Mouse (Mus musculus): ENCODE measurements at regions not wholly inside any gene's neighbourhood (a gene's known extent, or its start where the extent isn't known, plus 50 kb on each side); places are given as distances from the start of the nearest gene placed in this dataset.
A peak's percentile ranks its signal among the peaks of the same experiment; 100 is the strongest.

DNA sequence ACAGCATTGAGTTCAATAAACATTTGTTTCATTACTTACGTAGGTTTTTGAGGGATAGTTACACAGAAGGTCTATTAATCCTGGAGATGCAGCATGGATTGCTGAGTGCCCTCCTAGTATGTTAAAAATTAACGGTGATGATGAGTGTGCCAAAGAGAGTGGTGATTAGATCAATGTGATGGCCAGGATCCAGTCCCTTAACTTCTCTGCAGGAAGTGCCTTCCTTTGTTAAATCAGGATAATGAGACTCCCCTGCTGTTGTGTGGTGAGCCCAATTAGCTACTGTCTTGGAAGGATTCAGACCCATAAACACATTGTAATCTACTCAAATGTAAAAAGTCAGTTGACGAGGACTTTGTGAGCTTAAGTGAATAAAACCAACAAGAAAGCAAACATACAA lies 100.1 kb upstream of the Auts2 start:
- H3K4me1 ChIP-seq (replicated peaks; ENCODE audit: insufficient read depth, low read length) = no peaks in the 10 kb centered on the region
- no peak overlapping the region for H3K9ac ChIP-seq (ENCODE audit: low read depth, low read length)
- H3K9me3 ChIP-seq (replicated peaks; ENCODE audit: low read length) = no peaks in the 10 kb centered on the region
- WGBS = 76% methylated on average over 3 of the region's 3 CpGs
- TF ChIP-seq CTCF (IDR thresholded peaks at IDR 0.05; ENCODE audit: low read depth) = no peak
- H3K27ac ChIP-seq = no peak overlapping the region
- no peak overlapping the region for H3K4me2 ChIP-seq (ENCODE audit: low read length)
- H3K4me3 ChIP-seq (replicated peaks; ENCODE audit: low read depth, low read length) = no peak overlapping the region
- no peak for ATAC-seq (replicated peaks; ENCODE audit: low FRiP score, low read depth)
- no peak for DNase-seq (ENCODE audit: low spot score)
- H3K36me3 ChIP-seq (ENCODE audit: insufficient read depth, low read length) = no peaks in the 10 kb centered on the region
- H3K27me3 ChIP-seq (ENCODE audit: insufficient read depth, low read length) = no peaks in the 10 kb centered on the region

DNA sequence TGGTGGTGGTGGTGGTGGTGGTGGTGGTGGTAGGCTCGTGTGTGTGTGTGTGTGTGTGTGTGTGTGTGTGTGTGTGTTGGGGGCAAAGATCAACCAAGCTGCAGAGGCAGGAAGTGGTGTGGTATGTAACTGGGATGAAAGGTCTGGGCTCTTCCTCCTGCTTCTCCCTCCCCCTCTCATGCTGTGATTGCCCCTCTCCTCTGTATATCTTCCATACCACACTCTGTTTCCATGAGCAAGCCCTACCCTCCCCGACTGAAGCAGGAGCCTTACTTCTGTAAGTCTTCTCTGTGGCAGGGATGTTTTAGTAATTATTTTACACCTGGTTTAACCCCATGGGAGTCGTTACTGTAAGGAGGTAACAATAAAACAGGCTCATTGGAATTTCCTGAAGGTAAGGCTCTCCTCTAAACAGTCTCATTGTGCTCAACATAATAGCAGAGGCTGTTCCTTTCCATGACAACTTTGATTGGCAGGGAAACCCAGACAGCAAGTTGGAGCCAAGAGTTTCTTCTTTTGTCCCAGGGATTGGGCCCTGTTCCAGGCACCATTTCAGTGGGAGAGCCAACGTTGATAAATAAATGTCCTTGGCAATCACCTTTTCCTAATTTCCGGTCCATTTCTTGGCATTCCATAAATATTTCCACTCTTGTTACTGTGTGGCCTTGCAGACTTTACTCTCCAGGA lies 90.2 kb upstream of the Auts2 start:
- TF ChIP-seq CTCF (IDR thresholded peaks at IDR 0.05; ENCODE audit: low read depth) = no peak
- Histone ChIP-seq H3K9ac (ENCODE audit: low read depth, low read length) (no peak overlapping the region), H3K4me1 (replicated peaks; ENCODE audit: insufficient read depth, low read length) (no peaks in the 10 kb centered on the region), H3K9me3 (replicated peaks; ENCODE audit: low read length) (no peaks in the 10 kb centered on the region), H3K27me3 (ENCODE audit: insufficient read depth, low read length) (no peaks in the 10 kb centered on the region), H3K27ac (no peak overlapping the region), H3K4me3 (replicated peaks; ENCODE audit: low read depth, low read length) (no peak overlapping the region), H3K36me3 (ENCODE audit: insufficient read depth, low read length) (no peaks in the 10 kb centered on the region), H3K4me2 (ENCODE audit: low read length) (no peak overlapping the region)
- WGBS = 31% methylated on average over 5 of the region's 5 CpGs
- ATAC-seq (replicated peaks; ENCODE audit: low FRiP score, low read depth) (no peak), DNase-seq (ENCODE audit: low spot score) (peak; percentile 10)

DNA sequence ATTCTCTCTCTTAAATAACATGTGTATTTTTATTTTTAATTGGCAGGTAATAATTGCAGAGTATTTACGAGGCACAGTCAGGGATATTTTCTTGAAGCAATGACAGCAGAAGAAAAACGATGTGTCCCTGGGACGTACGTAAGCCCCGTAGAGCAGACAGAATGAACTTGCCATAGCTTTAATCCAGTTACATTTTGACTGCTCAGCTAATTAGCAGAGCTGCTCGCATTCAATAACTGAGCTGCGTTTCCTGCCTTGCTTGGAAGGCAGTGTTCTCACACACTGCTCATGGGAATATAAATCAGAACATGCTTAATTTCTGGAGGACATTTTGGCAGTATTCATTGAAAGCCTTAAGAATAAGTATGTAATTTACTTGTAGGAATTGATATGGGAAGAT lies 78.6 kb upstream of the Auts2 start:
- Histone ChIP-seq H3K9me3 (replicated peaks; ENCODE audit: low read length) (no peaks in the 10 kb centered on the region), H3K4me2 (ENCODE audit: low read length) (no peak overlapping the region), H3K4me3 (replicated peaks; ENCODE audit: low read depth, low read length) (no peak overlapping the region), H3K36me3 (ENCODE audit: insufficient read depth, low read length) (no peaks in the 10 kb centered on the region), H3K9ac (ENCODE audit: low read depth, low read length) (no peak overlapping the region), H3K4me1 (replicated peaks; ENCODE audit: insufficient read depth, low read length) (no peaks in the 10 kb centered on the region), H3K27ac (no peak overlapping the region), H3K27me3 (ENCODE audit: insufficient read depth, low read length) (no peaks in the 10 kb centered on the region)
- 52% methylated on average over 7 of the region's 7 CpGs for WGBS
- peak; percentile 5 for DNase-seq (ENCODE audit: low spot score)
- no peak for ATAC-seq (replicated peaks; ENCODE audit: low FRiP score, low read depth)
- no peak for TF ChIP-seq CTCF (IDR thresholded peaks at IDR 0.05; ENCODE audit: low read depth)

DNA sequence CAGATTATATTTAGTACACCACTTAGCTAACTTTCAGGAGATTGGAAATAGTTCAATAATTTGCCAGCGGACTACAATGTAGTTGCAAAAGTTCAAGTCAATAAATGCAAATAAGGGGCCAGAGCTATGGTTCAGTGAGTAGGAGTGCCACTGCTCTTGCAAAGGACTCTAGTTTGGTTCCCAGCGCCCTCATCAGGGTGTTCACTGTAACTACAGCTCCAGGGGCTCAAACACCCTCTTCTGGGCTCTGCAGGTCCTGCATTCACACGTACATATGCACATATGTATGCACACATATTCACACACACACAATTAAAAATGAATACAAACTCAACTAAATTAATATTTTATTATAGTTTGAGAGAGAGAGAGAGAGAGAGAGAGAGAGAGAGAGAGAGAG lies 74.1 kb upstream of the Auts2 start:
- Histone ChIP-seq H3K27me3 (ENCODE audit: insufficient read depth, low read length) (no peaks in the 10 kb centered on the region), H3K4me3 (replicated peaks; ENCODE audit: low read depth, low read length) (no peak overlapping the region), H3K9me3 (replicated peaks; ENCODE audit: low read length) (no peaks in the 10 kb centered on the region), H3K36me3 (ENCODE audit: insufficient read depth, low read length) (no peaks in the 10 kb centered on the region), H3K4me2 (ENCODE audit: low read length) (no peak overlapping the region), H3K27ac (no peak overlapping the region), H3K4me1 (replicated peaks; ENCODE audit: insufficient read depth, low read length) (no peaks in the 10 kb centered on the region), H3K9ac (ENCODE audit: low read depth, low read length) (no peak overlapping the region)
- WGBS = 80% methylated on average over 3 of the region's 3 CpGs
- DNase-seq (ENCODE audit: low spot score) (no peak), ATAC-seq (replicated peaks; ENCODE audit: low FRiP score, low read depth) (no peak)
- no peak for TF ChIP-seq CTCF (IDR thresholded peaks at IDR 0.05; ENCODE audit: low read depth)

DNA sequence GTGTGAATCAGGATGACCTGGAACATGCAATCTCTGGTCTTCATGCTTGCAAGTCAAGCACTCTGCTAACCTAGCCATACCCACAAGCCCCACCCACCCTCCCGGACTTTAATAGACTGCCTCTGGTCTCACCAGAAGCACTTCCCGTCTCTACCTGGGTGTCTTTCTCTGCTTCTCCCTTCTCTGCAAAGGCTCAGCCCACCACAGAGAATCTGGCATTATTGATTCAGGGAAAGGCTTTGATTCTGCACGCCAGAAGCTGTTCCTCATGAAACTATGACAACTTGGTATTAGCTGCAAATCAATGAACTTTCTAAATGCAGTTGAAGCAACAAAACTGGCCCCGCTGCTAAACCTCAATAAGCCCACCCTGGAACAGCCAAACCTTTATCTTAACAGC lies 66.1 kb upstream of the Auts2 start:
- WGBS = 73% methylated on average over 4 of the region's 4 CpGs
- H3K36me3 ChIP-seq (ENCODE audit: insufficient read depth, low read length) = no peaks in the 10 kb centered on the region
- DNase-seq (ENCODE audit: low spot score) (no peak), ATAC-seq (replicated peaks; ENCODE audit: low FRiP score, low read depth) (no peak)
- H3K9me3 ChIP-seq (replicated peaks; ENCODE audit: low read length) = no peaks in the 10 kb centered on the region
- H3K4me2 ChIP-seq (ENCODE audit: low read length) = no peak overlapping the region
- H3K27me3 ChIP-seq (ENCODE audit: insufficient read depth, low read length) = no peaks in the 10 kb centered on the region
- no peak overlapping the region for H3K9ac ChIP-seq (ENCODE audit: low read depth, low read length)
- TF ChIP-seq CTCF (IDR thresholded peaks at IDR 0.05; ENCODE audit: low read depth) = no peak
- H3K4me3 ChIP-seq (replicated peaks; ENCODE audit: low read depth, low read length) = no peak overlapping the region
- no peaks in the 10 kb centered on the region for H3K4me1 ChIP-seq (replicated peaks; ENCODE audit: insufficient read depth, low read length)
- no peak overlapping the region for H3K27ac ChIP-seq

DNA sequence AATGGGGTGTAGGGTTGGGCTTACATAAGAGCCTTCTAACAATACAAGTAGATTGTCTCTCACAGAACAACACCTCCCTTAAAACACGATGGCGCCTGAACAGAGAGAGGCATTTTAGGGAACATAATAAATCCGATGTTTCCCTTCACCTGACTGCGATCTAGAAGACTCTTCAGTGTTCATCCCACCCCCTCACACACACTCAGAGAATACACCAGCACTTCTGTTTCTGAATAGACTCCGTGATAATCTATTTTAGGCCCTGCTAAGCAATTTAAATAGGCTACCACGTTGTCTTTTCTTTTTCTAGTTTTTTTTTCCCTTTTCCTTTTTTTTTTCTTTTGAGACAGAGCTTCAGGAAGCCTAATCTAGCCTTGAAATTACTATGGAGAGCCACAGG lies 63.1 kb upstream of the Auts2 start:
- Histone ChIP-seq H3K4me2 (ENCODE audit: low read length) (no peak overlapping the region), H3K36me3 (ENCODE audit: insufficient read depth, low read length) (no peaks in the 10 kb centered on the region), H3K4me3 (replicated peaks; ENCODE audit: low read depth, low read length) (no peak overlapping the region), H3K4me1 (replicated peaks; ENCODE audit: insufficient read depth, low read length) (no peaks in the 10 kb centered on the region), H3K9ac (ENCODE audit: low read depth, low read length) (no peak overlapping the region), H3K9me3 (replicated peaks; ENCODE audit: low read length) (no peaks in the 10 kb centered on the region), H3K27ac (no peak overlapping the region), H3K27me3 (ENCODE audit: insufficient read depth, low read length) (no peaks in the 10 kb centered on the region)
- 60% methylated on average over 6 of the region's 6 CpGs for WGBS
- no peak for TF ChIP-seq CTCF (IDR thresholded peaks at IDR 0.05; ENCODE audit: low read depth)
- ATAC-seq (replicated peaks; ENCODE audit: low FRiP score, low read depth) (no peak), DNase-seq (ENCODE audit: low spot score) (no peak)

DNA sequence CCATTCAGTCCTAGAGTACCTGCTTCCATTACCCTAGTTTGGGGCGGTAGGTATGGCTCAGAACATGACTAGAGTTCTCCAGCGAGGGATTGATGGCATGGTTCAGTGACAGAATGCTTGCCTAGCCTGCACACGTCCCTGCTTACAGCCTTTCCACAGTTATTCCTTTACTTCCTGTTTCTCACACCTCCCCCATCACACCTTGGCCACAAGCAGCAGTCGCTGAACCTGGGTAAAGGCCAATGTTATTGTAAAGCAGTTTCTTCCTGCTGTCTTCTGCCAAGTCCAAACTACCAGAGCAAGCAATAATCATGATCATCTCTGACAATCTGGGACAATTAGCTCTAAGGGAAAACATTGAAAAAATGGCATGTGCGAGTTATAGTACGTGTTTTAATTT lies 51.7 kb upstream of the Auts2 start:
- no peaks in the 10 kb centered on the region for H3K9me3 ChIP-seq (replicated peaks; ENCODE audit: low read length)
- H3K4me2 ChIP-seq (ENCODE audit: low read length) = no peak overlapping the region
- H3K36me3 ChIP-seq (ENCODE audit: insufficient read depth, low read length) = no peaks in the 10 kb centered on the region
- TF ChIP-seq CTCF (IDR thresholded peaks at IDR 0.05; ENCODE audit: low read depth) = no peak
- no peak overlapping the region for H3K4me3 ChIP-seq (replicated peaks; ENCODE audit: low read depth, low read length)
- no peaks in the 10 kb centered on the region for H3K4me1 ChIP-seq (replicated peaks; ENCODE audit: insufficient read depth, low read length)
- DNase-seq (ENCODE audit: low spot score) = peak; percentile 21
- H3K9ac ChIP-seq (ENCODE audit: low read depth, low read length) = no peak overlapping the region
- no peaks in the 10 kb centered on the region for H3K27me3 ChIP-seq (ENCODE audit: insufficient read depth, low read length)
- H3K27ac ChIP-seq = no peak overlapping the region
- 42% methylated on average over 6 of the region's 6 CpGs for WGBS
- ATAC-seq (replicated peaks; ENCODE audit: low FRiP score, low read depth) = no peak

All from kidney, postnatal 0 days (tissue).